Mouse (Mus musculus): ENCODE results near the gene Pex7. TPM values are rescaled to one million over a fixed set of nuclear protein-coding genes. Genes with fewer than 3 reads are reported as not detected.

The Pex7 gene
- polyA plus RNA-seq, 1 experiment from 2014 or later, result 9.7 TPM

- no peak overlapping the region for H3K4me3 ChIP-seq (ENCODE audit: inconsistent target)
- H3K36me3 ChIP-seq (ENCODE audit: inconsistent target), result no peaks in the 10 kb centered on the region
- no peak overlapping the region for H3K27ac ChIP-seq
- WGBS (ENCODE audit: missing documents), result 46% methylated on average over 4 of the region's 4 CpGs
- no peaks in the 10 kb centered on the region for H3K79me2 ChIP-seq (ENCODE audit: inconsistent target)
Measured at GRCm38 (mm10) chr10:19913806-19914205, 6.3 kb upstream of the Pex7 start.

DNA sequence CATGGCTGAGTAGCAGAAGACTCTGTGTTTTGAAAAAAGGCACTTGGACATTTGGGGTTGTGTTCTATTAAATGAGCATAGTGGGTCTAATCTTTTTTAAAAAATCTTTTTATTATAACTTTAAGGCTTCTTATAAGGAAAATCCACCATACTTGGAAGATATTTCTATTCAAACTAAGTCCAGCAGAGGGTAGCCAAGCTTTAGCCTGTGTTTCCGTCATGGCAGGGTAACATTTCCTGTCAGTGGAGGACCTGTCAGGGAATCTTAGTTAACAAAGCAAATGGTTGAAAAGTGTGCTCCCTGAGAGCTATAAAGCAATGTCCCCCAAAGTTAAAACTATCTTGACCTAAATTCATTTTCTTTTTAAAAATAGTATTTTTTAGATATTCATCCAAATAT lies 4.1 kb upstream of the Pex7 start:
- Histone ChIP-seq H3K27ac (no peak overlapping the region), H3K36me3 (ENCODE audit: inconsistent target) (no peaks in the 10 kb centered on the region), H3K4me3 (ENCODE audit: inconsistent target) (no peak overlapping the region), H3K79me2 (ENCODE audit: inconsistent target) (no peaks in the 10 kb centered on the region)
- WGBS (ENCODE audit: missing documents), result 53% methylated on average over 1 of the region's 1 CpGs

- Histone ChIP-seq H3K36me3 (ENCODE audit: inconsistent target) (no peaks in the 10 kb centered on the region), H3K27ac (no peak overlapping the region), H3K4me3 (ENCODE audit: inconsistent target) (no peak overlapping the region), H3K79me2 (ENCODE audit: inconsistent target) (no peaks in the 10 kb centered on the region)
- WGBS (ENCODE audit: missing documents), result 95% methylated on average over 2 of the region's 2 CpGs
Measured at GRCm38 (mm10) chr10:19910516-19910915, 3.0 kb upstream of the Pex7 start.

GRCm38 (mm10) chr10:19908076-19908475 lies 587 bp upstream of the Pex7 start:
- Histone ChIP-seq H3K79me2 (ENCODE audit: inconsistent target) (no peaks in the 10 kb centered on the region), H3K27ac (no peak overlapping the region), H3K4me3 (ENCODE audit: inconsistent target) (no peak overlapping the region), H3K36me3 (ENCODE audit: inconsistent target) (peaks cover 9% of the 10 kb centered on the region; the same call in 1 of the 2 replicates)
- 95% methylated on average over 2 of the region's 2 CpGs for WGBS (ENCODE audit: missing documents)

- H3K27ac ChIP-seq, result no peak overlapping the region
- WGBS (ENCODE audit: missing documents), result 89% methylated on average over 13 of the region's 13 CpGs
- no peak overlapping the region for H3K4me3 ChIP-seq (ENCODE audit: inconsistent target)
- H3K36me3 ChIP-seq (ENCODE audit: inconsistent target), result peaks cover 16% of the 10 kb centered on the region; the same call in 1 of the 2 replicates
- no peaks in the 10 kb centered on the region for H3K79me2 ChIP-seq (ENCODE audit: inconsistent target)
Measured at GRCm38 (mm10) chr10:19904077-19904820, 3.2 kb downstream of the Pex7 start.

- Histone ChIP-seq H3K36me3 (ENCODE audit: inconsistent target) (peaks cover 16% of the 10 kb centered on the region; the same call in 1 of the 2 replicates), H3K27ac (no peak overlapping the region)
- WGBS (ENCODE audit: missing documents), result 87% methylated on average over 7 of the region's 7 CpGs
Measured at GRCm38 (mm10) chr10:19901992-19902391, 5.5 kb downstream of the Pex7 start.

GRCm38 (mm10) chr10:19900191-19900590 lies 7.3 kb downstream of the Pex7 start:
- Histone ChIP-seq H3K27ac (no peak overlapping the region), H3K4me3 (ENCODE audit: inconsistent target) (no peak overlapping the region), H3K79me2 (ENCODE audit: inconsistent target) (no peaks in the 10 kb centered on the region), H3K36me3 (ENCODE audit: inconsistent target) (peaks cover 16% of the 10 kb centered on the region; the same call in 1 of the 2 replicates)
- 82% methylated on average over 2 of the region's 2 CpGs for WGBS (ENCODE audit: missing documents)

More at GRCm38 (mm10) chr10:19901992-19902391, 5.5 kb downstream of the Pex7 start:
- H3K4me3 ChIP-seq (ENCODE audit: inconsistent target), result no peak overlapping the region
- H3K79me2 ChIP-seq (ENCODE audit: inconsistent target), result no peaks in the 10 kb centered on the region

DNA sequence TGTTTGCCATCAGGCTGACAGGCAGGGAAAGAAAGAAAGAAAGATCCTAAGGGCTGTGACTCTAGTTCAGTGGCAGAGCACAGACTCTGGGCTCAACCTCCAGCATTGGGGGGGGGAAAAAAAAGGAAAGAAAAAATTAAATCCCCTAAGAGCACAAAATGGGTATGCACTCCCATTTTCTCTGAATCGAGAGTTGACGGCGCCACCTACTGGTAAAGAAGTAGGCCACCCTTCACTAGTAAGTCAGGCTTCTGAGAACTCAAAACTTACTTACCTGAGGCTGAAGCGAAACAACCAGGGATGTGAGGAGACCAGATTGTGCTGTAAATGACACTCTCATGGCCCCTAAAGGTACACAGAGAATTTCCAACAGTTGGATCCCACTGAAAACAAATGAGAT lies 13.5 kb downstream of the Pex7 start:
- H3K36me3 ChIP-seq (ENCODE audit: inconsistent target), result 0 out of 2 replicates have a peak, but pooled peaks cover 7% of the 10 kb centered on the region
- no peak overlapping the region for H3K4me3 ChIP-seq (ENCODE audit: inconsistent target)
- WGBS (ENCODE audit: missing documents), result 20% methylated on average over 4 of the region's 4 CpGs
- no peaks in the 10 kb centered on the region for H3K79me2 ChIP-seq (ENCODE audit: inconsistent target)
- H3K27ac ChIP-seq, result no peak overlapping the region

DNA sequence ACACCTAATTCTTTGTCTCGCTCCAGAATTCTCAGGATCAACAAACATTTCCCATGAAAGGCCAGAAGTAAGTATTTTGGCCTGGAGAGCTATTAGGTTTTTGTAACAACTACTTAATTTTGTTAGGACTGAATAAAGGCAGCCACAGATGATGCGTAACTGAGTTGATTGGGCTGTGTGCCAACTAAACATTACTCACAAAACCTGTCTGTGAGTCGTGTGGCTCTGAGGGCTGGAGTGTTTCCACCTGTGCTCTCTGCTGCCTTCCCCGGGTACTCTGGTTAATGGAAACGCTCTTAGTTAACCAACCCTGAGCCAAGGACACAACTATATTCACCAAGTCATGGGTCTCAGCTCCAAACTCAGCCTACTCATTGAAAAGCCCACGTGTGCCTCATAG lies 14.3 kb downstream of the Pex7 start:
- Histone ChIP-seq H3K79me2 (ENCODE audit: inconsistent target) (no peaks in the 10 kb centered on the region), H3K36me3 (ENCODE audit: inconsistent target) (0 out of 2 replicates have a peak, but pooled peaks cover 7% of the 10 kb centered on the region), H3K4me3 (ENCODE audit: inconsistent target) (no peak overlapping the region), H3K27ac (no peak overlapping the region)
- WGBS (ENCODE audit: missing documents), result 90% methylated on average over 6 of the region's 6 CpGs

DNA sequence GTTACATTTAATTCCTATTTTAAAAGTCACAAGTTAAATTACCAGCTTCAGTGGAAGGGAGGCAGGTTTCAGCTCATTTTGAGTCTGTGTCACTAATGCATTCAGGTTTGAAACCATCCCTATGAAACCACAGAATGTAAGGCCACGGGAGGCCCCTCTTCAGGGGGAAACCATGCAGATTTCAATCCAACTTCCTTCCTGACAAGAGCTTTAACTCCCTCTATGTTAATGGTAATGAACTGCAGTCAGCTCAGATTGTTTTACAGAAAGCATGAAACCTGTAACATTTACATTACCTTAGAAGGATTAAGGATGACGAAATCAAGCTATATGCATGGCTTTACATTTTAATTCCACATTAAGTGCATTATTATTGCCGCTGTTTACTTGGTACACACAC lies 15.8 kb downstream of the Pex7 start:
- WGBS (ENCODE audit: missing documents), result 39% methylated on average over 3 of the region's 3 CpGs
- no peaks in the 10 kb centered on the region for H3K79me2 ChIP-seq (ENCODE audit: inconsistent target)
- H3K4me3 ChIP-seq (ENCODE audit: inconsistent target), result no peak overlapping the region
- no peak overlapping the region for H3K27ac ChIP-seq
- H3K36me3 ChIP-seq (ENCODE audit: inconsistent target), result 0 out of 2 replicates have a peak, but pooled peaks cover 7% of the 10 kb centered on the region

DNA sequence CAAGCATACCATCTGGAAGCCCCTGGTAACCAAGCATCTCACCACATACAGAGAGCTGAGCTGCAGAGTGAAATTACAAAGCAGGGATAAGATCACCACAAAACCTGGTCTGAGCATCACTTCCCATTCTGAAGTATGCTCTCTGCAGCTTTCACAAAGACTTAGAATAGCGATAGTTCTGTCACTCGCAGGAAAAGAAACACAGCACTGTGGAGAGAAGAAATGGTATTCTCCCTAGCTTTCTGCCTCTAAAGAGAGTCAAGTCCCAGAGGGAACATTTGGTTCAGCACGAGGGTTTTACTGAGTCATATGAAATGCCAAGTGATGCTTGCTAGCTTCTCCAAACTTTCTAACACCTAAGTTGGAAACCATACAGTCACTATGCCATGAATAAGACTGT lies 17.6 kb downstream of the Pex7 start:
- 0 out of 2 replicates have a peak, but pooled peaks cover 7% of the 10 kb centered on the region for H3K36me3 ChIP-seq (ENCODE audit: inconsistent target)
- no peaks in the 10 kb centered on the region for H3K79me2 ChIP-seq (ENCODE audit: inconsistent target)
- H3K27ac ChIP-seq, result no peak overlapping the region
- 79% methylated on average over 3 of the region's 3 CpGs for WGBS (ENCODE audit: missing documents)
- no peak overlapping the region for H3K4me3 ChIP-seq (ENCODE audit: inconsistent target)

GRCm38 (mm10) chr10:19886249-19886648 lies 21.2 kb downstream of the Pex7 start:
- H3K27ac ChIP-seq, result no peak overlapping the region
- no peaks in the 10 kb centered on the region; the same call in 1 of the 2 replicates for H3K36me3 ChIP-seq (ENCODE audit: inconsistent target)
- WGBS (ENCODE audit: missing documents), result 59% methylated on average over 3 of the region's 3 CpGs
- H3K79me2 ChIP-seq (ENCODE audit: inconsistent target), result no peaks in the 10 kb centered on the region
- H3K4me3 ChIP-seq (ENCODE audit: inconsistent target), result no peak overlapping the region

GRCm38 (mm10) chr10:19884409-19884808 lies 23.1 kb downstream of the Pex7 start:
- no peaks in the 10 kb centered on the region for H3K79me2 ChIP-seq (ENCODE audit: inconsistent target)
- no peak overlapping the region for H3K27ac ChIP-seq
- H3K36me3 ChIP-seq (ENCODE audit: inconsistent target), result no peaks in the 10 kb centered on the region; the same call in 1 of the 2 replicates
- no peak overlapping the region for H3K4me3 ChIP-seq (ENCODE audit: inconsistent target)
- 81% methylated on average over 4 of the region's 4 CpGs for WGBS (ENCODE audit: missing documents)

DNA sequence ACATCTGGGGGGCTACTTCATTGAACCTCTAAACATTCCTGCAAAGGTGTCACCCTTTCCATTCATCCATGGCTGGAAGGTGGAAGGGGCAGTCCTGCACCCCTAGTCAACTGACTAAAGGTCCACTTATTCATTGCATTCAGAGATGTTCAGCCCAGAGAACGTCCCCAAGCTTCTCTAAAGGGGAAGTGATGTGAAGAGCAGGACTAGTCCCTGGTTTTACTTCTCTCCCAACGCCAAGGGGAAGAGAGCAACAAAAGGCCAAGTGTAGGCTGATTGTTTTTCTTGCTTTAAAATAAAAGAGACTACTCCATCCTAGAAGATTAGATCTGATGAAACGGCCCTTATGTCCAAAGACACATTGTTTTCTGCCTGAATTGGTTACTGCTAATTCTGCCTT lies 27.1 kb downstream of the Pex7 start:
- H3K27ac ChIP-seq, result no peak overlapping the region
- H3K4me3 ChIP-seq (ENCODE audit: inconsistent target), result no peak overlapping the region
- 27% methylated on average over 3 of the region's 3 CpGs for WGBS (ENCODE audit: missing documents)
- H3K79me2 ChIP-seq (ENCODE audit: inconsistent target), result no peaks in the 10 kb centered on the region
- H3K36me3 ChIP-seq (ENCODE audit: inconsistent target), result no peaks in the 10 kb centered on the region; the same call in 1 of the 2 replicates

DNA sequence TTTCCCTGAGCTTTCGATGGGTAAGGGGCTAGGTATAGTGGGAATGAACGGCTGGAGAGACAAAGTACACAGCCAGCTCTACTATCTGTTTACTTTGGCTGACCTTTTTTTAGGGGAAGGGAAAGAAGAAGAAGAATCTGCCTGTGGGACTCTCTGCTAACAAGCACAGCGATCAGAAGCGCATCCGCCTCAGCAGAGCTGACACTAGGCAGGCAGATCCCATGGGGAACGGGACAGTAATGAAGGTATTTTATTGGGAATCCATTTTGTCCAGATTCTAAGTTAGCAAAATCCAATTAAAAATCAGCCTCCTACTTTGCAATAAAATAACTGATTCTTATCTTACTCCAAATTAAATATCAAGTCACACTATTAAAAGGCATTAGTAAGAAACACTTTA lies 28.3 kb downstream of the Pex7 start:
- Histone ChIP-seq H3K27ac (no peak overlapping the region), H3K36me3 (ENCODE audit: inconsistent target) (no peaks in the 10 kb centered on the region; the same call in 1 of the 2 replicates), H3K4me3 (ENCODE audit: inconsistent target) (no peak overlapping the region), H3K79me2 (ENCODE audit: inconsistent target) (no peaks in the 10 kb centered on the region)
- 94% methylated on average over 6 of the region's 6 CpGs for WGBS (ENCODE audit: missing documents)
